Mouse (Mus musculus): ENCODE measurements around the gene B3gnt2. TPM values are rescaled to one million over a fixed set of nuclear protein-coding genes. Genes with fewer than 3 reads are reported as not detected.

B3gnt2 gene
- polyA plus RNA-seq, 1 experiment = 35.4 TPM

DNA sequence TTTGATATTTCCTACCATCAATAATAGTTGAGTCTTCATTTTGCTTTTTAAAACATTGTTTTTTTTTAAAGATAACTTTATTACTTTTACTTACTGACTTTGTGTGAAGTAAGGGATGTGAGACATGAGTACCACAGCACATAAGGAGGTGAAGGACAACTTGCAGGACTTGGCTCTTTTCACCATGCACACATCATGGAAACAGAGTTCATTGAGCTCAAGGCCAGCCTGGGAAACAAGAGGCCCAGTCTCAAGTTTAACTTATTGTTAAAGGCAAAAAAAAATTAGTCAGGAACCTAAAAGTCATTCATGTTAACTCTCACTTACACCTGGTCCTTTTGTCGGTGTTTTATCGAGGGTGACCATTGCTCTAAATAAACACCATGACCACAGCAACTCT is 137.7 kb downstream of the B3gnt2 start:
- 0 out of 2 replicates have a peak, but pooled peaks cover 3% of the 10 kb centered on the region for H3K4me1 ChIP-seq (replicated peaks; ENCODE audit: control insufficient read depth, insufficient read depth, low read length)
- no peak overlapping the region for H3K4me3 ChIP-seq (ENCODE audit: control insufficient read depth, insufficient read depth, low read length)
- H3K36me3 ChIP-seq (ENCODE audit: control insufficient read depth, insufficient read depth, low read length) = no peaks in the 10 kb centered on the region
- no peak for DNase-seq
- no peak overlapping the region for H3K27ac ChIP-seq (ENCODE audit: control insufficient read depth, insufficient read depth, low read length)
- H3K27me3 ChIP-seq (ENCODE audit: control insufficient read depth, insufficient read depth, low read length) = no peaks in the 10 kb centered on the region
- WGBS = 97% methylated on average over 2 of the region's 2 CpGs
- TF ChIP-seq POLR2A (IDR thresholded peaks at IDR 0.05; ENCODE audit: control insufficient read depth, extremely low read depth, insufficient read depth, low read length, poor library complexity) (no peak), CTCF (IDR thresholded peaks at IDR 0.05; ENCODE audit: borderline replicate concordance, control insufficient read depth, extremely low read depth, insufficient read depth, low read length, poor library complexity) (no peak)

DNA sequence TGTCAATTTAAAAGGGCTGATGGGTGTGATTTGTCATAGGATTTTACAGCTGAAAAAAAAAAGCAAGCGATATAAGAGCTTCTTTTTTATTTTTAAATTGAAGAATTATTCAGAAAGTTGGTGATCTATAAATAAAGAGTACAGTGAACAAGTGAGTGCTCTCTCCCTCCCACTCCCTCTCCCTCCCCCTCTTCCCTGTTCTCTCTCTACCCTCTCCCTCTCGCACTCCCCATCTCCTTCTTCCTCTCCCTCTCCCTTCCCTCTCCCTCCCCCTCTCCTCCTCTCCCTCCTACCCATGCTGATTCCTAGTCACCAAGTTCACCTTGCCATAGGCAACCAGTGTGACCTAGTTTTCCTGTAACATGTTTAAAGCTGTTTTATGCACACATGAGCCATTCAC is 140.7 kb downstream of the B3gnt2 start:
- TF ChIP-seq POLR2A (IDR thresholded peaks at IDR 0.05; ENCODE audit: control insufficient read depth, extremely low read depth, insufficient read depth, low read length, poor library complexity) = no peak
- TF ChIP-seq CTCF (IDR thresholded peaks at IDR 0.05; ENCODE audit: borderline replicate concordance, control insufficient read depth, extremely low read depth, insufficient read depth, low read length, poor library complexity) = no peak
- Histone ChIP-seq H3K4me1 (replicated peaks; ENCODE audit: control insufficient read depth, insufficient read depth, low read length) (0 out of 2 replicates have a peak, but pooled peaks cover 3% of the 10 kb centered on the region), H3K36me3 (ENCODE audit: control insufficient read depth, insufficient read depth, low read length) (no peaks in the 10 kb centered on the region), H3K27ac (ENCODE audit: control insufficient read depth, insufficient read depth, low read length) (no peak overlapping the region), H3K4me3 (ENCODE audit: control insufficient read depth, insufficient read depth, low read length) (no peak overlapping the region), H3K27me3 (ENCODE audit: control insufficient read depth, insufficient read depth, low read length) (no peaks in the 10 kb centered on the region)
- DNase-seq = no peak
- 82% methylated on average over 2 of the region's 2 CpGs for WGBS

- 0 out of 2 replicates have a peak, but pooled peaks cover 3% of the 10 kb centered on the region for H3K4me1 ChIP-seq (replicated peaks; ENCODE audit: control insufficient read depth, insufficient read depth, low read length)
- no peak for DNase-seq
- H3K27me3 ChIP-seq (ENCODE audit: control insufficient read depth, insufficient read depth, low read length) = no peaks in the 10 kb centered on the region
- H3K4me3 ChIP-seq (ENCODE audit: control insufficient read depth, insufficient read depth, low read length) = no peak overlapping the region
- no peaks in the 10 kb centered on the region for H3K36me3 ChIP-seq (ENCODE audit: control insufficient read depth, insufficient read depth, low read length)
- no peak for TF ChIP-seq CTCF (IDR thresholded peaks at IDR 0.05; ENCODE audit: borderline replicate concordance, control insufficient read depth, extremely low read depth, insufficient read depth, low read length, poor library complexity)
- TF ChIP-seq POLR2A (IDR thresholded peaks at IDR 0.05; ENCODE audit: control insufficient read depth, extremely low read depth, insufficient read depth, low read length, poor library complexity) = no peak
- WGBS = 88% methylated on average over 4 of the region's 4 CpGs
- no peak overlapping the region for H3K27ac ChIP-seq (ENCODE audit: control insufficient read depth, insufficient read depth, low read length)
Measured at GRCm38 (mm10) chr11:22719570-22719969, 141.2 kb downstream of the B3gnt2 start.

- Histone ChIP-seq H3K4me1 (replicated peaks; ENCODE audit: control insufficient read depth, insufficient read depth, low read length) (0 out of 2 replicates have a peak, but pooled peaks cover 3% of the 10 kb centered on the region), H3K4me3 (ENCODE audit: control insufficient read depth, insufficient read depth, low read length) (no peak overlapping the region), H3K27me3 (ENCODE audit: control insufficient read depth, insufficient read depth, low read length) (no peaks in the 10 kb centered on the region), H3K36me3 (ENCODE audit: control insufficient read depth, insufficient read depth, low read length) (no peaks in the 10 kb centered on the region), H3K27ac (ENCODE audit: control insufficient read depth, insufficient read depth, low read length) (no peak overlapping the region)
- DNase-seq = no peak
- 98% methylated on average over 7 of the region's 7 CpGs for WGBS
- TF ChIP-seq POLR2A (IDR thresholded peaks at IDR 0.05; ENCODE audit: control insufficient read depth, extremely low read depth, insufficient read depth, low read length, poor library complexity) (no peak), CTCF (IDR thresholded peaks at IDR 0.05; ENCODE audit: borderline replicate concordance, control insufficient read depth, extremely low read depth, insufficient read depth, low read length, poor library complexity) (no peak)
Measured at GRCm38 (mm10) chr11:22718036-22718435, 142.7 kb downstream of the B3gnt2 start.

DNA sequence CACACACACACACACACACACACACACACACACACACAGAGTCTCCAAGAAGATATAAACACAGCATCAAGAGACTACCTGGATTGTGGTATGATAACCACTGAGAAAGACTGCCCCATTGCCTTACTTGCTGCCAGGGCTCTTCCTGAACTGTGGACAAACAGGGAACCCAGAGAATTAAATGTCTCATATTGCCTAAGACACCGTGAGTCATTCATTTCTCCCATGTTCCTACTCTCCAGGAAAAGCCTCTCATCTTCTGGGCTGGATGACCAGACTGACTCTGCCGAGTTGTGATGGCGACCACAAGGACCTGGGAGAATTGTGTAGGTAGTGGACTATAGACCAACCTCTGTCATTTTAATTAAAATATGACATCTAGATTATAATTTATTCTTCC is 149.4 kb downstream of the B3gnt2 start:
- TF ChIP-seq CTCF (IDR thresholded peaks at IDR 0.05; ENCODE audit: borderline replicate concordance, control insufficient read depth, extremely low read depth, insufficient read depth, low read length, poor library complexity) = no peak
- TF ChIP-seq POLR2A (IDR thresholded peaks at IDR 0.05; ENCODE audit: control insufficient read depth, extremely low read depth, insufficient read depth, low read length, poor library complexity) = no peak
- DNase-seq = no peak
- Histone ChIP-seq H3K4me3 (ENCODE audit: control insufficient read depth, insufficient read depth, low read length) (no peak overlapping the region), H3K36me3 (ENCODE audit: control insufficient read depth, insufficient read depth, low read length) (no peaks in the 10 kb centered on the region), H3K27me3 (ENCODE audit: control insufficient read depth, insufficient read depth, low read length) (no peaks in the 10 kb centered on the region), H3K4me1 (replicated peaks; ENCODE audit: control insufficient read depth, insufficient read depth, low read length) (peaks cover 3% of the 10 kb centered on the region; the same call in 1 of the 2 replicates), H3K27ac (ENCODE audit: control insufficient read depth, insufficient read depth, low read length) (no peak overlapping the region)
- WGBS = 97% methylated on average over 3 of the region's 3 CpGs

DNA sequence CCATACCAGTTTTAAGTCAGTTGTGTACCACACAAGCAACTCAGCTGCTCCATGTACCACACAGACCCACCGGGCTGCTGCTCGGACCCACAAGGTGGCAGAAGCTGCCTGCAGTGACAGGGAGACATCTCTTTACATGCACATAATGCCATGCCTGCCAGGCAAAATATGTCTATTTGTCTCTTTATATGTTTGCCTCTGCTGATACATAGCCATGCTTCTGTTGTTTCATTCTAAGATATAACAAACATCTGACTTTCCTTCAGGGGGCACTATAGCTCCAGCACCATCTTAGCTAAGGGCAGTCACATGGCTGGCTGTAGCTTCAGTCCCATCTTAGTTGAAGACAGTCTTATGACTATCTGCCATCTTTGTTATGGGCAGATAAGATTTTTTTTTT is 150.2 kb downstream of the B3gnt2 start:
- 97% methylated on average over 2 of the region's 2 CpGs for WGBS
- Histone ChIP-seq H3K27ac (ENCODE audit: control insufficient read depth, insufficient read depth, low read length) (no peak overlapping the region), H3K4me1 (replicated peaks; ENCODE audit: control insufficient read depth, insufficient read depth, low read length) (peaks cover 3% of the 10 kb centered on the region; the same call in 1 of the 2 replicates), H3K36me3 (ENCODE audit: control insufficient read depth, insufficient read depth, low read length) (no peaks in the 10 kb centered on the region), H3K4me3 (ENCODE audit: control insufficient read depth, insufficient read depth, low read length) (no peak overlapping the region), H3K27me3 (ENCODE audit: control insufficient read depth, insufficient read depth, low read length) (no peaks in the 10 kb centered on the region)
- peak; percentile 59 for DNase-seq
- no peak for TF ChIP-seq CTCF (IDR thresholded peaks at IDR 0.05; ENCODE audit: borderline replicate concordance, control insufficient read depth, extremely low read depth, insufficient read depth, low read length, poor library complexity)
- TF ChIP-seq POLR2A (IDR thresholded peaks at IDR 0.05; ENCODE audit: control insufficient read depth, extremely low read depth, insufficient read depth, low read length, poor library complexity) = no peak

Other genes starting within 250 kb of the B3gnt2 start
- gene Zrsr1, start 111.0 kb upstream of the B3gnt2 start, polyA plus RNA-seq (2012; rRNA removed) = 3.4 and 3.5 TPM in 2 replicates
- gene Gm28048, start 121.1 kb upstream of the B3gnt2 start, polyA plus RNA-seq (2012; rRNA removed) = not detected in 2 replicates
- 12.2 and 13.0 TPM in 2 replicates for gene Commd1, start 121.4 kb upstream of the B3gnt2 start, polyA plus RNA-seq (2012; rRNA removed)
- 206 and 311 TPM in 2 replicates for gene Cct4, start 129.6 kb upstream of the B3gnt2 start, polyA plus RNA-seq (2012; rRNA removed)
- gene Fam161a, start 146.6 kb upstream of the B3gnt2 start, polyA plus RNA-seq (2012; rRNA removed) = 0.17 and 0.66 TPM in 2 replicates

Data from thymus, adult 2 months (tissue).